Mouse (Mus musculus) MN1 (cell line): ENCODE data around the gene Rgs6.

ENCODE experiments used
- DNase-seq: peaks from one replicate; pipeline ENCODE4 v3.0.0-alpha.2; 2016; ENCODE audit warnings: low spot score

Gene Rgs6

GRCm38 (mm10) chr12:82855333-82856107 is 267.4 kb downstream of the Rgs6 start:
- DNase-seq = no peak

GRCm38 (mm10) chr12:82865686-82866085 is 277.6 kb downstream of the Rgs6 start:
- no peak for DNase-seq

- no peak for DNase-seq
Observed at GRCm38 (mm10) chr12:82880711-82881110, 292.6 kb downstream of the Rgs6 start.

GRCm38 (mm10) chr12:82883079-82883478 is 295.0 kb downstream of the Rgs6 start:
- DNase-seq = no peak

GRCm38 (mm10) chr12:82894971-82895838 is 307.1 kb downstream of the Rgs6 start:
- DNase-seq = no peak

GRCm38 (mm10) chr12:82905773-82906172 is 317.7 kb downstream of the Rgs6 start:
- DNase-seq = no peak

- no peak for DNase-seq
Observed at GRCm38 (mm10) chr12:82910846-82911245, 322.8 kb downstream of the Rgs6 start.

- DNase-seq = no peak
Observed at GRCm38 (mm10) chr12:82914127-82914526, 326.0 kb downstream of the Rgs6 start.

GRCm38 (mm10) chr12:82920146-82920545 is 332.1 kb downstream of the Rgs6 start:
- DNase-seq = no peak

- DNase-seq = no peak
Observed at GRCm38 (mm10) chr12:82921287-82922015, 333.4 kb downstream of the Rgs6 start.

GRCm38 (mm10) chr12:82922856-82923506 is 334.9 kb downstream of the Rgs6 start:
- no peak for DNase-seq

GRCm38 (mm10) chr12:82932706-82933461 is 344.8 kb downstream of the Rgs6 start:
- DNase-seq = no peak

GRCm38 (mm10) chr12:82935121-82935762 is 347.1 kb downstream of the Rgs6 start:
- no peak for DNase-seq

GRCm38 (mm10) chr12:82935767-82936166 is 347.7 kb downstream of the Rgs6 start:
- DNase-seq = no peak

GRCm38 (mm10) chr12:82940461-82940860 is 352.4 kb downstream of the Rgs6 start:
- DNase-seq = no peak

GRCm38 (mm10) chr12:82946507-82946906 is 358.4 kb downstream of the Rgs6 start:
- peak; percentile 65 for DNase-seq

GRCm38 (mm10) chr12:82961111-82961510 is 373.0 kb downstream of the Rgs6 start:
- no peak for DNase-seq

GRCm38 (mm10) chr12:82961852-82962251 is 373.8 kb downstream of the Rgs6 start:
- no peak for DNase-seq

GRCm38 (mm10) chr12:82970521-82971105 is 382.5 kb downstream of the Rgs6 start:
- no peak for DNase-seq

GRCm38 (mm10) chr12:82971176-82971575 is 383.1 kb downstream of the Rgs6 start:
- DNase-seq = no peak
